Mouse (Mus musculus): ENCODE measurements around the gene Bbox1.

DNA sequence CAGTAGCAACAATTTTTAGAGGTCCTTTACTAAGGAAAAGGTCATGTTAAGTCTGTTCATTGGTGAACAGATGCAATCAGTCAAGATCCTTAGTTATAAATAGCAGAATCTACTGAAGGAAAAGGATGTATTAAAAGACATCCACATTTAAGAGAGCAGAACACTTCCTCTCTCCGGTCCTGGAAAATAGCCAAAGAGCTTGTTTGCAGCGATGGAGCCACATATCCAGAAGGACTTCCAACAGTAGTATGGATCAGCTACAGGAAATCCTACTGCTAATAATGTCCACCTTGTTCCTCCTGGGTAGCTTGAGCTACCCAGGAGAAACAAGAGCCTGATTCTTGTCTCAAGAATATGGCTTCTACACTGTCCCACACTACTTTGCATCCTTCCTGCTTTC, 91.6 kb downstream of the Bbox1 start:
- TF ChIP-seq CTCF (IDR thresholded peaks at IDR 0.05; ENCODE audit: borderline replicate concordance, control insufficient read depth, extremely low read depth, insufficient read depth, low read length, poor library complexity): no peak
- no peak for TF ChIP-seq POLR2A (IDR thresholded peaks at IDR 0.05; ENCODE audit: control insufficient read depth, extremely low read depth, insufficient read depth, low read length, poor library complexity)

Measured in thymus, adult 2 months (tissue).